Mouse (Mus musculus) adrenal gland, adult 2 months (tissue): ENCODE measurements around the gene Wdr46. TPM values are rescaled to one million over a fixed set of nuclear protein-coding genes. Genes with fewer than 3 reads are reported as not detected.

Experiments used
- DNase-seq: peaks from one replicate; pipeline ENCODE4 v3.0.0; 2021
- polyA plus RNA-seq: library from polyadenylated mRNA; depleted of rRNA; stranded (reverse); fragments of >200 nt; gene quantifications from 2 replicates; pipeline ENCODE4 v1.2.3, GENCODE M21; 2012
- total RNA-seq, 2 experiments: library from RNA; stranded (reverse); gene quantifications; 2 replicates each; pipeline ENCODE4 v1.2.3; 2021

Wdr46 gene
- total and polyA plus RNA-seq, 3 experiments, result 25.6 to 38.4 (median 35.4) TPM

DNA sequence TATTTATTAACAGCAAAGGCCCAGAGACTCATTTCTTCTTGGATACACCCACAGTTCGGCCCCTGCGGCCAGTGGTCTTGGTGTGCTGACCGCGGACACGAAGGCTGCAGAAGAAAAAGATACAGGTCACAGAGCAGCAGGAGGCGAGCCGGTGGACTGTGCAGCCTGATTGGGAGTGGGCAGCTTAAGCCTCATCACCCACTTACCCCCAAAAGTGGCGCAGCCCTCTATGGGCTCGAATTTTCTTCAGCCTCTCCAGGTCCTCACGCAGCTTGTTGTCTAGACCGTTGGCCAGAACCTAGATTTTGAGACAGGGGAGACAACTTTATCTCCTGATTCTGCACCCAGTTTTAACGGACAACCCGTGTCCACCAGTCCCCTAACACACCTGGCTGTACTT, 11.6 kb downstream of the Wdr46 start:
- DNase-seq, result peak; percentile 12

DNA sequence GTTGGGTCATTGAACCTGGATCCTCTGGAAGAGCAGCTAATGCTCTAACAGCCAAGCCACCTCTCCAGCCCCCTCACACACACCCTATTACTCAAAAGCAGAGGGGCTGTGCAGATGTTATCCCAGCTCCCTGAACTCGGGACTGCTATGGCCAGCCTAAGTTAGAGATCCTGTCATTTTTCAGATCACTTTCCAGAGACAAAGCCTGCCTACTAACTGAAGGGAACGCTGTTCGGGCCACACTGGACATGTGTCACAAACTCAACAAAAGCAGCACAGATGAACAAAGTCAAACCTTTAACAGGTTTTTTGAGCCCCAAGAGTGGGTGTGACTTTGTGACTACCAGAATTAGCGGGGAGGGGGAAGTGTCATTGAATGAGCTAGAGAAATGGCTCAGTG, 12.4 kb downstream of the Wdr46 start:
- no peak for DNase-seq

DNA sequence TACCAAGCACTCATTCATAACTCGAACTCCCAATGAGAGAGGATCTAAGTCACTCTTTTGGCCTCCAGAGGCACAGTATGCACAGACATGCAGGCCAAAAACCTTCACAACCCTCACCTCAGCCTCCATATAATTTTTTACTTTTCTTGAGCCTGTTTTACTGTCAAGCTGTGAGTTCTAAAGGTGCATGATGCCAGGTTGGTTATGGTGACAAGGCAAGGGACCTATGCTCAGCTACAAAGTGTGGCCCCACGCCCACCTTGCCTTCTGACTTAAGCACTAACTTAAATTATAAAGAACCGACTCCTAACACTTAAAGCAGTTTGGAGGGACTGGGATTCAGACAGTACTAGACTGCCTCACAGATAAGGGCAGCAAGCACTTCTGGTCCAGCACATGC, 12.8 kb downstream of the Wdr46 start:
- peak; percentile 1 for DNase-seq

DNA sequence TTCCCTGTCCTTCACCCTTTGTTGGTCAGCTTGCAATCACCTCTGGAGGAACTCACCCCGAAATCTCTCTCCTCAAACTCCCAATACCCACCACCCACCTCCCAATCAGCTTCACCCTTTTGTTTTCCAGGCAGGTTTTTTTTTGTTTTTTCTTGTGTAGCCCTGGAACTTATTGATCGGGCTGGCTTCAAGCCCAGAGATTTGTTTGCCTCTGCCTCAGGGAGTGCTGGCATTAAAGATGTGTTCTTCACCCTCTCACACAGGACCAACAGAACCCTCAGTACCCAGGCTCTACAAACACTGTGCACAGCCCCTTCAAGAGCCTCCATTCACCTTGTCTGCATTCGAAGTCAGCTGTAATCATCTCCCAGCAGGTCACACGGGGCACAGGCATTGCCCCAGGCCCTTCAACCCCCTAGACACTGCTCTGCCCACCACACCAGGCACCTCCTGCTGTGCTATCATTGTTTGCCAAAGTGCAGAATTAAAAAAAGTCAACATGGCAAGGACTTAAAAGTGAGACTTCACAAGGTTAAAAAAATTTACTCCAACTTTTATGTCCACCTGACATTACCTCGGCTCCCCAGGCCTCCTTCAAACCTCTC, 13.6 kb downstream of the Wdr46 start:
- DNase-seq, result peak; percentile 4

DNA sequence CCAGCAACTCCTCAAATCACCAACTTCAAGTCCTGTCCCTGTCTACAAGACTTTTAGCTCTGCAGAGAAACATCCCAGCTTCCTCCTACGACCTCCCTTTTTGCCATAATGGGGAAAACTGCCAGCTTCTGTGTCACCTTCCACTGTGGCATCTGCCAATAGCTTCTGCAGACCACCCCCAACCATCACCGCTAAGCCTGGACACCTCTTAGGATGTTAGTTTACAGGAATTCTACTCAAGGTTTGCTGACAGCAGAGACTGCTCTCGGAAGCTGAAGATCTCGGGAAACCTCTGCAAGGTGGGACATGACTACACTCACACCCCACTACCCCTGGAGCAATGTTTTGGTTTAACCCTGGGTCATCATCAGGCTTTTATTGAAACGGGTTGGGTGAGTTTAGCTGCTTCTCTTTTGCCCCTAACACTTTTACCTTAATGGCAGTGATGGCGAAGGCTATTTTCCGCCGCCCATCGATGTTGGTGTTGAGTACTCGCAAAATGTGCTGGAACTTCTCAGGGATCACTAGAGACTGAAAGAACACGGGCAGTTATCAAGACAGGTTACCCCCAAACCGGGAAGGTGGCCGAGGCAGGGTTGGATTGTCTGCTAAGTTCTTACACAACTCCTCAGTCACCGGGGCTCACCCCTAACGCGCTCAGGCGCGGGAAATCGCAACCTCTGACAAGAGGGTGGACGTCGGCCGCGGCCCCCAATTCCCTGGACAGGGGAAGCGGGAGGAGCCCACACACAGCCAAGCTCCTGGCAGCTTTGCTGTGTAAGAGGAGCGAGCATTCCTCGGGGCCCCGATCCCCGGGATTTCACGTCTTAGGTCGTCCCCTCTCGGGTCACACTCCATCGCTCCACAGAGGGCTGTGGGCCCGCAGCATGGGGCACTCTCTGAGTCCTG, 14.4 kb downstream of the Wdr46 start:
- DNase-seq, result no peak

DNA sequence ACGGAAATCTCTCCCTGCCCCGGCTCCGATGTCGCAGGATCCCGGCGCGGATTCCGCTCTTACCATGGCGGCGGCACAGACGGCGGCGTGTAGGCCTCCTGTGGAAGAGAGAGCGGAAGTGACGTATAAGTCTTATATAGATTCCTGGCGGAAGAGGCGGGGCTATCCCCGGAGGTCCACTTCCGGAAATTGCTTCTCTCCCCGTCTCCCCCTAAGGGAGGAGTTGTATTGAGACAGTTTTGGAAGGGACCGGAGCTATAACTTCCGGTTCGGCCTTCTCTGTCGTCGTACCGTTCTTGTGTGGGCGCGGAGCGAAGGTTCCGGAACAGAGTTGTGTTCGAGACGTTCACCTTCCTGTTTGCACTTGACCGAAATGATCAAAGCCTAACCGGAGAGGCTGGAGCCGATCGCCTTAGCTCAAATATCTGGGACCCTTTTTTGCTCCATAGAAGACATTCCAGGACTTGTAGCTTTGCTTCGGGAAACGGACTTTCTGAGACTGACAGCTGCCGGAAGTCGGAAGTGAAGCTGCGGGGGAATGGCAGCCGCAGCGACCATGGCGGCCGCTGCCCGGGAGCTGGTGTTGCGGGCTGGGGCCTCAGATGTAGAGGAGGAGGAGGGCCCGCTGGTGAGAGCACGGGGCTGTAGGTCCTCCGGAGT, 15.2 kb downstream of the Wdr46 start, which contains the start of the genes Vps52 and Rps18:
Gene Vps52 (plus strand): TSS at position 258 of the 660 bp plus-strand sequence.
Gene Rps18 (minus strand): TSS at position 447 of the 660 bp plus-strand sequence.
- peak; percentile 95 for DNase-seq

DNA sequence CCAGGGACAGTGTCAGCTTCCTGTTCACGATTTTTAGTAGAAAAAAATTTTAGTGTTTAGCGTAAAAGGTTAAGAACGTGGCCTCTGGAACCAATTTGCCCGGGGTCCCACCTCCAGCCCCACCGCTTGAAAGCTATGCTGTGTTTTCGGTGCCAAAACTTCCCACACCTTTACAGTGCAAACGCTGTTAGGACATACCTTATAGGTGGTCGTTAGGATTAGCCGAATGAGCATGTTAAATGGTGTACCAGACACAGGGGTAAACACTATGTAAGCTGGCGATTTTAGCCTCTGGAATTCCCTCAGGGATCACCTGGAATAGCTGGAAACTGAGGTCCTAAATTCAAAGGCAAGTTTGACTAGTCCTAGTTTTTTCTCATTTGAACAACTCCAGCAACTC, 15.9 kb downstream of the Wdr46 start:
- DNase-seq, result no peak

DNA sequence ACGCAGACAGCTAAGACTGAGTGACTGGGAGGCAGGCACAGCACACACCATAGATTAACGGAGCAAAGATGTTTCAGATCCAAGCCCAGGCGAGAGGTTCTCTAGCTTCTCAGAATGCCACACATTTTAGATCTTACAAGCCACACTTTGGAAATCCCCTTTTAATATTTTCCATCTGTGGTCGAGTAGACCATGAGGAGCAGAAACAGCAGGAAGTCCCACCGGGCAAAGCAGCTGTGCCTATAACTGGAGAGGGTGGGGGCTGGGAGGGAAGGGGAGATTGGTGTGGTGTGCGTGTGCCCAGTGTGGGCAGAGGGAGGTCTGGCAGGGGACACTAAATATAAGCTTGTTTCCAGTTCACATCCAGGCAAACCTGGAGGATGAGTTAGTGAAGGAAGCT, 17.0 kb downstream of the Wdr46 start:
- DNase-seq, result no peak

DNA sequence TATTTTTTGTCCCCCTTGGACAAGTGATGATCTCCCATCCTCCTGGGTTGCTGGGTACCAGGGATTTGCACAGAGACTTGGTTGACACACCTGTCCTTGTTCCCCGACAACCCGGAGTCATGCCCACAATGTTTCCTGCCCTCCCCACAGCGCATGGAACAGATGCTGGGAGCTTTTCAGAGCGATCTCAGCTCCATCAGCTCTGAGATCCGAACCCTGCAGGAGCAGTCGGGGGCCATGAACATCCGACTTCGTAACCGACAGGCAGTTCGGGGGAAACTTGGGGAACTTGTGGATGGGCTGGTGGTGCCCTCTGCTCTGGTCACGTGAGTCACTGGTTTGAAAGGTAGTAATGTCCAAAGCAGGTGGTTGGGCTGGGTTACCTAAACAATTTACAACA, 18.0 kb downstream of the Wdr46 start:
- no peak for DNase-seq

DNA sequence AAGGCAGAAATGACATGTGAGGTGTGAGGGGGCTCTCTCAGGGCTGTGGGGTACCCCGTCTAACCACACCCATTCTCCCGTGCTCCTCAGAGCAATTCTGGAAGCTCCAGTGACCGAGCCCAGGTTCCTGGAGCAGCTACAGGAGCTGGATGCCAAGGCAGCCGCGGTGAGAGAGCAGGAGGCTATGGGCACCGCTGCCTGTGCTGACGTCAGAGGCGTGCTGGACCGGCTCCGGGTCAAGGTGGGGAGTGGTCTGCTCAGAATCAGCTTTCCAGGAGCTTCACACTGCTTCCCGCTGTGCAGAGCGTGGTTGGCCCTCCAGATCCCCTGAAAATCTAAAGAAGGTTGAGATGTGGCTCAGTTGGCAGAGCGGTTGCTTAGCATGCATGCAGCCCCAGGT, 18.7 kb downstream of the Wdr46 start:
- no peak for DNase-seq

DNA sequence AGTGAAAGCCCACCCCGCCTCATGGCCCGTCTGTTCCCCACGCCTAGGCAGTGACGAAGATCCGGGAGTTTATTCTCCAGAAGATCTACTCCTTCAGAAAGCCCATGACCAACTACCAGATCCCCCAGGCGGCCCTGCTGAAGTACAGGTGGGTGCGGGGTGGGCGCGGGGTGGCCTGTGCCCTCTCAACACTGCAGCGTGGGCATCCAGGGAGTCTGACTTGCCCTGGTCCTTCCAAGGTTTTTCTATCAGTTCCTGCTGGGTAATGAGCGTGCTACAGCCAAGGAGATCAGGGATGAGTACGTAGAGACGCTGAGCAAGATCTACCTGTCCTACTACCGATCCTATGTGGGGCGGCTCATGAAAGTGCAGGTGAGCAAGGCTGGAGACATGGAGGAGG, 19.5 kb downstream of the Wdr46 start:
- no peak for DNase-seq

DNA sequence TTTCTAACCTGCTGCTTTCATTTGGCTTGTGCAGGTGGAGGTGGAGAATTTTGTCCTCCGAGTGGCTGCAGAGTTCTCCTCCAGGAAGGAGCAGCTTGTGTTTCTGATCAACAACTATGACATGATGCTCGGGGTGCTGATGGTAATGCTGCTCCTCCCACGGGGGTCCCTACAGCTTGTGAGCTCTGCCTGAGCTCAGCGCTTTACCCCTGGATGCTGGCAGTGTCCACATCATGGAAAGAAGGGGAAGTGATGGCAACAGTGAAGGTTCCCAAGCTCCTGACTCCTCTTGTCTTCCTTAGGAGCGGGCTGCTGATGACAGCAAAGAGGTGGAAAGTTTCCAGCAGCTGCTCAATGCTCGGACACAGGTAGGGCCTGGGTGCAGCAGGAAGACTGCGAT, 22.4 kb downstream of the Wdr46 start:
- DNase-seq, result no peak

DNA sequence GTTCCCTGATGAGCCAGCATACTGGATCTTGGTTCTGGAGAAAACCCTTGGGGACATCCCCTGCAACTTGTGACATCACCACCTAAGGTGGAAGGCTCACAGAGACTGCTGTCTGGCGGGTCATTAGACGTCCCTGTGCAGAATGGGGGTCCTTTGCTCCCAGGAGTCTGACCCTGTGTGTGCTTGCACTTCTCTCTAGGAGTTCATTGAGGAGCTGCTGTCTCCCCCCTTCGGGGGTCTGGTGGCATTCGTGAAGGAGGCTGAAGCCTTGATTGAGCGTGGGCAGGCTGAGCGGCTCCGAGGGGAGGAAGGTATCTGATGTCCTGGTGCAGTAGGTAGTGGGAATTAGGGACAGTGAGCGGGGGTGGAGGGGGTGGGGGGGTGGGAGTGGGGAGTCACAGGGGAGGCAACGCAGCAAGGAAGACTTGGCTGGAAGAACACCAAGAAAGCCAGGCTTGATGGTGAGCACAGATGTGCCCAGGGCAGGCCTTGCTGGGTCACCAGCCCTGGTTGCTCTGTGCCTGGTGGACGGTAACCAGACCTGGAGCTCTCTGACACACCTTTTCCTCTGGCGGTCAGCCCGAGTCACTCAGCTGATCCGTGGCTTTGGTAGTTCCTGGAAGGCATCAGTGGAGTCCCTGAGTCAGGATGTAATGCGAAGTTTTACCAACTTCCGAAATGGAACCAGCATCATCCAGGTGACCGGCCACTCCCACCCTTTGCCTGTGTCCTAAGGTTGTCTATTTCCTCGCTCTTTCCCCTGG, 24.8 kb downstream of the Wdr46 start:
- DNase-seq, result no peak

DNA sequence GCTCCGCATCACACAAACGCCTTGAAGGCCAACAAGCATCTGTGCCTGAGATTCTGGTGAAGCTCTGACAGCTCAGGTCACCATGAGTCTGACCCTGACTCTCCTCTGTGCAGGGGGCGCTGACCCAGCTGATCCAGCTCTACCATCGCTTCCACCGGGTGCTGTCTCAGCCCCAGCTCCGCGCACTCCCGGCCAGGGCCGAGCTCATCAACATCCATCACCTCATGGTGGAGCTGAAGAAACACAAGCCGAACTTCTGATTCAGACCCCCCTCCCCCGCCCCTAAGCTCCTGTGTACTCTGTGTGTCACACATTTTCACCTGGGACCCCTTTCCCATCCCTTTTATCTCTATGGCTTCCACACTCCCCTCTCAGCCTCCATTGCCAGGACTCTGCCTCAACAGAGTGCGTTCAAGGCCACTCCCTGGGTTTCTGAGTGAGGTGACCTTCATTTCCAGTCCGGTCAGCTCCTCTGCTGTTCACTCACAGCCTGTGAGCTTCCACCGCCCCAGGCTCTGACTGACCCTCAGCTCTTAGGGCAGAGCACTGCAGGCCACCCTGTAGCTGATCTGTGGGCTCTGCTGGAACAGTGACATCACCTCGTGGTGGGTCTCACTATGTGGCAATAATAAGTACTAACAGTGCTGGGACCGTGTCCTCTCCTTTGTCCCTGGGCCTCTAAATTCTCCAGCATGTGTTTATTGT, 25.5 kb downstream of the Wdr46 start:
- DNase-seq, result peak; percentile 73

DNA sequence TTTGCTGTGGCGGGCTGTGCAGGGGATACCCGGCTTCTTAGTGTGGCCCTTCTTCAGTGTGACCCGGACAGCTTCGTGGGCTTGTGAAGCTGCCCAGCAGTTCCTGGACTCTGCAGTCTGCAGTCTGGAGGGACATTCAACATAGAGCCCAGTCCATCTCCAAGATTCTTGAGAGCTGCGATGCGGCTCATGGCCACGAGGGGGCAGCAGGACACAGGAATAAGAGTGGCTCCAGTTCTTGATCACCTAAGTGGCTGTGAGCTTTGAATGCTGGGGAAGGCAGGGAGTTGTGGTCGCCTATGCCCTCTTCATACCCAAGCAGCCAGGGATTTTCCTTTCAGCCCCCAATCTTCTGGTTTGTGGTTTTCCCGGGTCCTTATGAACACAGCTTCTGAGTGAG, 28.0 kb downstream of the Wdr46 start:
- peak; percentile 80 for DNase-seq

DNA sequence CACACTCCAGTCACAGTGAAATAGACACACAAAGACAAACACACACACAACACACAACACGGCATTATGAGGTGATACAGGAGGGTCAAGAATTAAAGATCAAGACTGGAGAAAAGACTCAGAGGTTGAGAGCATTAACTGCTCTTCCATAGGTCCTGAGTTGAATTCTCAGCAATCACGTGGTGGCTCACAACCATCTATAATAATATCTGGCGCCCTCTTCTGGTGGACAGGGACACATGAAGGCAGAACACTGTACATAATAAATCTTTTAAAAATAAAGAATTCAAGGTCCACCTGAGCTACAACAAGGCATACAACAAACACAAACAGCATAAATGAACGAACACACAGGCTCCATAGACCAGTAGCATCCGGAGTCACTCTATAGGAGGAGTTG, 28.5 kb downstream of the Wdr46 start:
- DNase-seq, result no peak

DNA sequence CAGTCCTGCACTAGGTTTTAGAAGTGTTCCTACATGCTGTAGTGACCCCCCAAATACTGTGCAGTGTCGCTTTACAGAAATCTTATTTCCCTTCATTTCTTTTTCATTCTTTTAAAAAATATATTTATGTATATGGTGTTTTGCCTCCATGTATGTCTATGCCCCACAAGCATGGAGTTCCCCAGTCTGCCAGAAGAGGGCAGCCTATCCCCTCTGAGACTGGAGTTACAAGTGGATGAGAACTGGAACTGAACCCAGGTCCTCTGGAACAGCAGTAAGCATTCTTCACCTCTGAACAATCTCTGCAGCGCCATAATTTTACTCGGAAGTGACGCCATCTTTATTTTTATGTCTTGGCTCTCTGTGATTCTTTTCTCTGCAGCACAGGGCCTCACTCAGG, 28.9 kb downstream of the Wdr46 start:
- DNase-seq, result no peak

DNA sequence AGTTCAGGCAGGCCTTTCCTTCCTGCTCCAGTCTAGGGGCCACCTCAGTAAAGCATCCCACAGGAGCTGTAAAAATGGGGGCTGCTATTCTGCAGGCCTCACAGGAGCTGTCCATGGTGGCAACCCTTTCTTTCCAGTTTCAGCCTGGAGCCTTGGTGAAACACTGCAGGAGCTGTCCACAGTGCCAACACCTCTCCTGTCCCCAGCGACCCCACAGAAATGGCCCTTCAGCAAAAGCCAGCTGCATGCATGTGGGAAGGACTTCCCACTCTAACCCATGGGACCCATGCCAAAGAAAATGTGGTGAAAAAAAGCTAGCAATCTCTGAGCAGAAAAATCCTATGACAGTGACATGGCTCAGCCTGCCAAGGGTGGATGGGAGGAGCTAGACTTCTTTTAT, 32.2 kb downstream of the Wdr46 start:
- DNase-seq, result no peak

DNA sequence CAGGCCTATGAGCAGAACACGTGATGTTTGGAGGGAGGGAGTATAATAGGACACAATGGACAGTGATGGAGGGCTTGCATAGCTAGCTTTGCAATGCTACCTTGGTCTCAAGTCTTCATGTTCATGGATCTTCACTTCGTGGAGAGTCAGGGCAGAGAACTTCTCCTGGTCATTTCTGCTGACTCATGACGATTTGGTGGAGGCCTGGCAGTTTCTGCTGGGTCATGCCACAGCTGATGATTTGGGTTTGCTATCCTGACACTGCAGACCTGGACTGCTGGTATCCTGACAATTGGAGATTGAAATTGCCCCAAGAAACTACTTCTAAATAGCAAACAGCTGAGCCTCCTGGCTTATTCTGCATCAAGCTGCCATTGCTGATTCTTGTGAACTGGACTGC, 33.1 kb downstream of the Wdr46 start:
- no peak for DNase-seq

DNA sequence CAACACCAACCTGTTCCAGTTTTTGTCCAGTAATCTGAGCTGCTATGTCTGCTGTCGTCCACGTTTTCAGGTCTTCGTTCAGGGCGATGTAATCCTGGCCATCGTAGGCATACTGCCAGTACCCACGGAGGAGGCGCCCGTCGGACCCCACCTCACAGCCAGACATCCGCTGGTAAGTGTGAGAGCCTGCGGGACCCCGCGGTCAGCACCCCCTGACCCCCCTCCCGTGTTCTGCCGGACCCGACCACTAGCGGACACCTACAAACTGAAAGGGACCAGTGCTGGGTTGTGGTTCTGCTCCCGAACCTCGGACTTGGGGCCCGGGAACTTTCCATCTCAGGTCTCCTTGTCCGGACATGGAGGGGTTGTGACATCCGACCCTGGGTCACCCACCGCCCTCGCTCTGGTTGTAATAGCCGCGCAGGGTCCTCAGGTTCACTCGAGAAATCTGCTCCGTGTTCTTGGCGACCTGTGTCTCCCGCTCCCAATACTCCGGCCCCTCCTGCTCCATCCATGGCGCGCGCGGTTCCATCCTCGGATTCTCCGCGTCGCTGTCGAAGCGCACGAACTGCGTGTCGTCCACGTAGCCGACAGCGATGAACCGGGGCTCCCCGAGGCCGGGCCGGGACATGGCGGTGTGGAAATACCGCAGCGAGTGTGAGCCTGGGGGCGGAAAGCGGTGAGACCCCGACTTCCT, 37.5 kb downstream of the Wdr46 start:
- DNase-seq, result no peak

DNA sequence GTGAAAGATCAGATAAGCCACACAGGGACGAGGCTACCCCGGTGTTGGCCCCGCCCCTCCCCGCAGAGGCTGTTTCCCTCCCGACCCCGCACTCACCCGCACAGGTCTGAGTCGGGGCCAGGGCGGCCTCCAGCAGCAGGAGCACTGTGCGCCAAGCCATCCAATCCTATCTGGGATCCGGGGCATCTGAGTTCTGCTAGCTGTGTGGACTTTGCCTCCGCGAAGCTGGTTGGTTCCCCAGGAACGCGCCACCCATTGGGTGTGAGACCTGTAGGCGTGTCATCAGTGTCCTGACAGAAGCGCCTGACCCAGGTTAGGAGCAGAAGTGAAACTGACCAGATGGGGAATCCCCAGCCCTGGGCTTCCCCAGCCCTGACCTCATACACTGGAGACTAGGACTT, 38.2 kb downstream of the Wdr46 start:
- peak; percentile 91 for DNase-seq
